Mouse (Mus musculus) embryo, embryonic 9.5 days (tissue): ENCODE measurements at regions not wholly inside any gene's neighbourhood (a gene's known extent, or its start where the extent isn't known, plus 50 kb on each side); places are given as distances from the start of the nearest gene placed in this dataset.

Source experiments
- DNase-seq: peaks from one replicate; pipeline ENCODE4 v3.0.0-alpha.2; 2017; ENCODE audit errors: extremely low spot score

DNA sequence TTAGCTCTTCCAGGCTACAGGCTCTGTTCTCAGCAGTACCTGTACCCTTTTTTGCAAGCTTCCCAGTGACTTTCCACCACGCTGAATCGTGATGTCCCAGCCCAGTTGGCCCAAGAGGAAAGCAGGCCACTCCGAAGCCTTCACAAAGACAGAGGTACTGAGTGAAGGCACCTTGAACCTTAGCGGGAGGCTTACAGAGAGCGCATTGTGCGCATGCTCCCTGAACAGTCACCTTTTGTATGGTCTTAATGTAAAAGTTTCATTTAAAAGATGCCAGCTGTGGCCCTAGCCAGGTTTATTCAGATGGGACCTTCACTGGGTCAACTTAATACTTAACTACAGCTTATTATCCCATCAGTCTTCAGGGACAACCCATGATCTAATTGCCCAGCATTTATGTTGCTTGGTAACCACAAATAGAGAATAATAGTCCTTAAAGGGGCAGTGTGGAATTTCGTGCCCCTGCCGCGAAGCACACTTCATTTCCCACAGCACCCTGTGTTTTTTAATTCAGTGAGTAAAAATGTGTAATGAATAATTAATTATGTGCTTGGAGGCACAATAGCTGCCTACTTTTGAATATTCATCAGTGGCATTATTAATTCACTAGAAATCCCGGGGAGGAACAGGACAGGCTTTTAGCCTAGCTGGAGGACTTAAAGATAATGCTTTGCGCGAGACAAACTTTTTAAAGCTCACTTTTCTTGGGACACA is 111.3 kb upstream of the Vrk1 start:
- no peak for DNase-seq

DNA sequence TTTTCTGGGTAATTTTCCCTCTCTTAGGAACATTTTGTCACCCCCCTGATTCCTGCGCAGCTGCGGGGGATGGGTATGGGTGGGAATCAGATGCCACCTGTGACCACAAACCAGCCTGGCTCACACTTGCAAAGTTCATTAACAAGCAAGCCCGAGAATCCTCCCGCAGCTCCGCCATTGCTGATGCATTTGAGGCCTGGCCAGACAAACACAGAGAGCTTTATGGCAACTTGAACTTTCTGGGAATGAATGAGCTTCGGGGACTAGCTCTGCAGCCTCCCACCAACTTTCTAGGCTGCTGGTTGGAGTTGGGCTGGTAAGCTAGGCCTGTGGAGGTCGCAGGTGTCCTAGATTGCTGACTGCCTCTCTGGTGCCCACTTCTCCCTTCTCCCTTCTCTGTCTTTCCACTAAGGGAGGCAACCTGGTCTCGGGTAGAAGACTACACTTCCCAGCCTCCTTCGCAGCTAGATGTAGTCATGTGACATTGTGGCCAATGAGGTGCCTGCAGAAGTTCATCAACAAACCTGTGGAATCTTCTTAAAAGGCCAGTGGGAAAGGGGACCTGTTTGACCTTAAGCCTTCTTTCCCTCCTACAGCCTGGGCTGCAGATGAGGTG is 110.6 kb upstream of the Vrk1 start:
- no peak for DNase-seq

DNA sequence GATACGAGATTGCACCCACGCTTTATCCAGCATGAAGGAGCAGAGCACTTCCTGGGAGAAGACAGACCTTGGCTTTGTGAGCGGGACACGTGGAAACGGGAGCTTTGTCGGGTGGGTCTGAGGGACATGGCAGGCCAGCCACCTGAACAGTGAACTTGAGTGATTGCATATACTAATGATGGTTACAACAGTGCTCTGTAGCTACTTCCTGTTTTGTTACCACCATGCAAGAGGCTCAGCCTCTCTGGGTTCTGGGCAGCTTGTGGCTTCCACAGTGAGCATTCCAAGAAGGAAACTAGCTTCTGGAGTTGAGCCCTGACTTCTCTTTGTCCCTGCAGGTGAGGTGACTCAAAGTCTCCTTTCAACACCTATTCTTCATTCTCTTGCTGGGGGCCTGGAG is 109.5 kb upstream of the Vrk1 start:
- no peak for DNase-seq

DNA sequence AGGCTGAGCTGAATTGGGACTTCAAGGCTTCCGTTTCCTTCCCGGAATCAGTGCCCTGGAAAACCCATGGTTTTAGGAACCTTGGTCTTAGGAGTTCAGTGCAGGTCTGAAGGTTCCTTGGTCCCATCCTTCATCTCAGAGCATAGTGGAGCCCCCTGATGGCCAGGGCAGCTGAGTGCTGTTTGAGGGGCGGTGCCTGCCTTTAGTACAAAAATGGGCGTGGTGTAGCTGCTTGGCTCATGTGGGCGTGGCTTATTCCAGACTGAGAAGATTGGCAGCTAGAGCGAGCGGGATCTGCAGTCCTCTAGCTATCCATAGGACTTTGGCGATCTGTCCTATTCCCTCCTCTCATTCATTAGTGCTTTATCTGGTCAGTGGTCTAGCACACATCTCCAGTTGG is 107.0 kb upstream of the Vrk1 start:
- no peak for DNase-seq

DNA sequence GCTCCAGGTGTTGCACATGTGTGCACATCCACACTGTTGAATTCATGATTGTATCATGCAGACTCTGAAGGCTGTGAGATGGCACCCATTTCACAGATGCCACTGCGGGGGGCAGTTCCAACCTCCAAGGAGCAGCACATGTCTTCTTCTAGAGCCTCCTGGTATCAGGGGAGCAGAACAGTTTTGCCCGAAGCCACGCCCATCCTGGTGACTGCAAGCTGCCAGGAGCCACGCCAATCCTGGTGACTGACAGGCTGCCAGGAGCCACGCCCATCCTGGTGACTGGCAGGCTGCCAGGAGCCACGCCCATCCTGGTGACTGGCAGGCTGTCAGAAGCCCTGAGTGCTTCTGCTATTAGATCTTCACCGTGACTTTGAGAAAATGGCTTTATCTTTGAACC is 103.4 kb upstream of the Vrk1 start:
- no peak for DNase-seq

DNA sequence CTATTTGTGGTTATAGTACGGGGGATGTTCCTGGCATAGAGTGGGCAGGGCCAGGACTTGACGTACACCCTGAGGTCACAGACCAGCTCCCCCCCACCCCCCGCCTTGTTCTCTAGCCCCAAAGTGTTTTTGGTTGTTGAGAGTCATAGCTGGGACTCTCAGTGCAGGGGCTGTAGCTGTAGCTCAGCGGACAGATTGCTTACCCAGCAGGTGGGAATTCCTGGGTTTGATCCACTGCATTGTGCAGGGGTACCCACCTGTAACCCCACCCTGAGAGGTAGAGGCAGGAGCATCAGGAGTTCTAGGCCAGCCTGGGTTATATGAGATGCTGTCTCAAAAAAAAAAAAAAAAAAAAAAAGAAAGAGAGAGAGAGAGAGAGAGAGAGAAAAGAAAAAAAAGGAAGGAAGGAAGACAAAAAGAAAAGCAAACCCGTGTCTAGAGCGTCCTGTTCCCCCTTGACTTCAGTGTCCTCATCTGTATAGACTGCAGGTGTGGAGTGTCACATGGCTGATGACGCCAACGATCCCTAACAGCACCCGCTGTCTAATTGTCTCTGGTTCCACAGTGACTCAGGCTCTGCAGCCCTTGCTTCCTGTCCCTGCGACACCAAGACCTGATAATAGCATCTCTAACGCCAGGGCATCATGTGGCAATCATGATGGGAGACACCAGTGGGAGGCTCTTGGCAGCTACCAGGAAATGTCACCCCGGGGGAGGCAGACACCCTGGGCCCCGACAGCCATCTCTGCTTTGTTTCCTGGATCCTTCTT is 102.0 kb upstream of the Vrk1 start:
- DNase-seq = no peak

DNA sequence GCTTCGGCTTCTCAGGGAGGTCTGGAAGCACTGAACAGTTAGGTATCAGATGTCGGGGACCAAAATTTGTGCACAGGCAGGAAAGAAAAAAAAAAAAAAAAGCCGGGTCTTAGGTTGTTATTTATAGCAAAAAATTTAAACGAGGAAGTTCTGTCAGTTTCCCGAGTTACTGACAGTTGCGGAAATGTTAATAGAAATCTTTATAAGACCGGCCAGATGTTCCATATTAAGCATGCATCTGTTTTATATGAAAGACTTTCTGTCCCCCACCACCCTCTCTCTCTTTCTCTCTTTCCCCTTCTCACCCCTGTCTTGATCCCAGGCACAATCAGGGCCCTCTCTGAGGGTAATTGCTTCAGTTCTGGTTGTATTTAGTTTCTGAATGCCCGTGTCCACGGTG is 98.5 kb upstream of the Vrk1 start:
- DNase-seq = no peak

DNA sequence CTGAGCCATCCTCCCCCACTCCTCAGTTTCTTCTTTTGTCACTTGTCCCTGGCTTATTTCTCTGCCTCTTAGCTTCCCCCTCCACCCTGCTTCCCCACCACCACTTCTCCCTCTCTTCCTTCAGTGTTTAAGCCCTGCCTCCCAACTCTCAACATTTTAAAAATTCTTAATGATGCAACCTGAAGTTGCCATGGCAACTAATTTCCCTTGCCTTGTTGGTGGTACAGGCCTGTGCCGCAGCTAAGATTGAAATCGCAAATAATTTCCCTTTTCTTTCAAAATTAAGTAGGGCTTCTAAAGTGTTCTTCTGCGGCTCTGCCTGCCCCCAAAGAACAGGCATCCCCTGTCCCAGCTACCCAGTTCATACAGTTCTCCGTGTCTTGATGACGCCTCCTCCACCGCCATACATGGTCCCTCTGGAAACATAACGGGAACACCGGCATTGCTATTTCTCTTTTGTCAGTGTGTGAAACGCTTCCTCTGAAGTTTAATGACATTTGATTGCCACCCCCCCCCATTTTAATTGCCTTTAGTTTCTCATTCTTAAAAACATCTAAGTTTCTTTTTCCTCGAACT is 92.6 kb upstream of the Vrk1 start:
- no peak for DNase-seq

DNA sequence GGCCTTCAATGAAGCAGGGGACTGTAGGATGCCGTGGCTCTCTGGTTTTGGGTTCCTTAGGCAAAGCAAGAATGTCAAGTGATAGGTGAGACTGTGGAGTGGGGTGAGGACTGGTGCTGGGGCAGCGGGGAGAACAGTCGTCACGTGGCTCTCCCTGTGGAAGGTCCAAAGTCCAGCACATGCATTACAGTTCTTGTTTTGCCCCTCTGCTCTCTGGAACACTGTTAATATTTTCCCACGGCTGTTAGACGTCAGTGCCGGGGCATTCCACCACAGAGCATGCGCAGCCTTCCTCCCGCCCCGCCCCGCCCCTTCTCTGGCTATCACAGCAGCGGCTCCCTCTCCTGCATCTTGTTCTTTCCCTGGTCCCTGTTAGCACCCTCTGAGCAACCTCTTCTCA is 91.3 kb upstream of the Vrk1 start:
- DNase-seq = no peak

DNA sequence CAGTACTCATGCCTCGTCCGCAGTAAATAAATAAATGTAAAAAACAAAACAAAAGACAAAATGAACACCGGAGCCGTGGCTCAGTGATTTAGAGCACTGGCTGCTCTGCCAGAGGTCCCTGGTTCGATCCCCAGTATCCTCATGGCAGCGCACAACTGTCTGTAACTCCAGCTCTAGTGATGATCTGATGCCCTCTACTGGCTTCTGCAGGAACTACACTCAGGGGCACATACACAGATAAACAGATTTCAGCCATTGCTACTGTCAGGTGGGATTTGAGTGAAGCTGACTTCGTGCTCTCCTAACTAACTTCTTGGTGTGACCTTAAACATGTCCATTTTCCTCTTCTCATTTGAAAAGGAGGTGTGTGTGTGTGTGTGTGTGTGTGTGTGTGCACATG is 82.8 kb upstream of the Vrk1 start:
- DNase-seq = no peak

DNA sequence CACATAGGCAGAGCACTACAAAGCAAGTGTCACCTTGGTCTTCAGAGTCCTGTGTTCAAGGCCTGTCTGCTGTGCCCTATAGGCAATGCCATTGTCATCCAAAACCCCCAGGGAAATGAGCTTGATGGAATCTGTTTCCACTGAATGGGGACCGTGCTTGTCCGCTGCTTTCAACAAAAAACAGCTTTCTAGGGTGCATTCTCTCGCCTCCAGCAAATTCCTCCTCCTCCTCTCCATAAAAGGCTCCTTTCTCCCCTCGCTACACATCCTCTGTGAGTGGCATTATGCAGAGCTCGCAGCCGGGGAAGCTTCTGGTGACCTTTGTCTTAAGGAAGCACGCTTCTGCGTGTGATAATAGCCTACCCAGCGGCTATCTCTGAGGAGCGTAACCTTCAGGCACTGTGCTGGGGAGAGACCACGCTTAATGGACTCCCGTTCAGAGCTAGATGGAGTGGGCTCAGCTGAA is 80.5 kb upstream of the Vrk1 start:
- peak; percentile 33 for DNase-seq

DNA sequence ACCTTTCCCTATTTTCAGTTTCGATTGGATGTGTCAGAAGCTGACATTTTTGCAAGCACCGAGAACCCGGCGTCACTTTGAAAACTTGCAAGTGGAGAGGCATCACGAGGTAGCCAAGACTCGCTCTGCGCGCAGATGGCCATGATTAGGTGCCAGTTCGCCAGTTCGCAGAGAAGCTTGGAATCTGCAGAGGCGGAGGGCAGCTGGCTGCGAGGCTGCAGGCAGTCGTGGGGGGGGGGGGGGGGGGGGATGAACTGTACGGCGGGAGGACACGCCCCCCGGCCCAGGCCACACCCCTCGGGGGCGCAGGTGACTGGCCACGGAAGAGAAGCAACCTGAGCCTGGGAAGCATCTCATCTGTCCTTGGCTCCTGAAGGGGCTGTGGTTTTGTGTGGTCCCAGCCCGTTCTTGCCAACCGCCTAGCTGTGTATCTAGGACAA is 74.6 kb upstream of the Vrk1 start:
- DNase-seq = peak; percentile 53

DNA sequence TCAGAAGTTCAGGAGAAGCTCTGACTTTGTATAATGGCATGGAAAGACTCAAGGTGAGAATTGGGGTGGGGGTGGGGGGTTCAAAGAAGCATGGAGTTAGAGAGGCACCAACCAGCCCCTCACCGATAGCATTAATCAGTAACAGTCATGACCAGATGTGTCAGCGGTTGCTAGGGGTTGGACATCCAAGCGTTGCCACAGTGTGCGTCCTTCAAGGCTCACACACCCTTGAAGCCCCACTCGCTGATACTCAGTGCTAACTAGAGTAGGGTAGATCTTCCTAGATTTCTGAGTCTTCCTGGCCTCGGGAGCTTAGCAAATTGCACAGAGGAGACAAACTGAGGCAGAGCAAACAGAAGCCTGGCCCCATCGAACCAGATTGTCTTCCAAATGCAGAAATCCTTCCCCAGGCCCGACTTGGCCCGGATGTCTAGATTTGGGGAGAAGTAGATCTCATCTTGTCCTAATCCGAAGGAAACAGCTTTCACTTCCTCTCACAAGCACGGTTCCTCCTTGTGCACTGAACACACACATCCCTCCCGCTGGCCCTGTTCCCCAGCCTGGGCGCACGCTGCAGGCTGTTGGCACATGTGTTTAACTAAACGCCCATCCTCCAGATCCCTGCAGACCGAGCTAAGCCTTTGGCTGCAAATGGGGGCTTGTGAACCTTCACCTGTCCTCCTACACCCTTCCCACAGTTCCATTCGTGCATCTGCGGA is 73.1 kb upstream of the Vrk1 start:
- DNase-seq = no peak

DNA sequence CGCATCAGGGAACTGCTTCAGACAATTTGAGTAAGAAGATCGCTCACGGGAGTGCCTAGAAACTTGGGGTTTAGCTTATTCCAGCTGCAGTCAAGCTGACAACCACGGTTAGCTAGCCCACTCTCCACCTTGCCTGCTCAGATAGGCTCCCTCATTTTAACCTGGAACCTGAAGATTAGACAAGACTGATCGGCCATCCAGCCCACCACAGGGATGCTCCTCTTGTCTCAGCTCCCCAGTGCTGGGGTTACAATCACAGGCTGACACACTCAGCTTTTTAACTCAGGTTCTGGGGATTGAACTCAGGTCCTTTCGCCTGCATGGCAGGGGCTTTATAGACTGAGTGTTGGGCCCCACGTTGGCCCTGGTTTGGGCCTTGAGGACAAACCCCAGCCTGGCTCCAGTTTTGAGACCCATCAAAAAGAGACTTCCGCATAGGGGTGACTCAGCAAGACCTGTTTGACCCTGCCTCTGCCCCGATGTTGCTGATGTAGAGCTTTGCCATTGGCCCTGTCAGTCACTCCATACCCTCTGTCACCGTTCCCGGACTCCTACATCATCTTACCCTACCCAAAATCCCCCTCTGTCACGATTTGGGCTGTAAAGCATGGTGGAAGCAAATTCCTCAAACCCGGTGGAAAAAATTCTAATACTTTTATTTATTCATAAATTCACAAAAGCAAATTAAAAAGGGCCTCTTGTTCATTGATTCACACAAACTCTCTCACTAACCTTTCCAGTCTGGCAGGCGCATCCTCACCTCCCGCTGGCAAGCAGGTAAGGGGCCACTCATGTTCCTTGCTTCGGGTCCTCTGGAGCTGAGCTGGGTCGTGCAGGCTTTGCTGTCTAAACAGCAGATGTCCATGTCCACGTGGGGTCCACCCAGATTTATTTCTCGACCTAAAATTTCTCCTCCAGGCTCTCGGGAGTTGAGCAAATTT is 67.6 kb upstream of the Vrk1 start:
- no peak for DNase-seq

DNA sequence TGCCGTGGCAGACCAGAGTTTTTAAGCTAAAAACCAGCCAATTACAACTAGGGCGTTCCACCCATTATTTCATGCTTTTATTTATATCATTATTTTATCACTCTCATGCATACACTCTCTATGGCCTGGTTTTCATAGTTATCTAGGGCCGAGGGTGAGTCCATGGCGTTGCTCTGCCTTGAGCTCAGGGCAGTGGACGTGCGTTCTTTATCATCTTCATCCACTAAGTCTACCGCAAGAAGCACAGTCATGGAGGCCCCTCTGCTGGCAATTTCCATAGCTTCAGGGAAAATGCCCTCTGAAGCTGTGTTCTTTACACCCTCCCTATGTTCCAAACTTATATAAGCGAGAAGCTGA is 67.0 kb upstream of the Vrk1 start:
- DNase-seq = no peak

DNA sequence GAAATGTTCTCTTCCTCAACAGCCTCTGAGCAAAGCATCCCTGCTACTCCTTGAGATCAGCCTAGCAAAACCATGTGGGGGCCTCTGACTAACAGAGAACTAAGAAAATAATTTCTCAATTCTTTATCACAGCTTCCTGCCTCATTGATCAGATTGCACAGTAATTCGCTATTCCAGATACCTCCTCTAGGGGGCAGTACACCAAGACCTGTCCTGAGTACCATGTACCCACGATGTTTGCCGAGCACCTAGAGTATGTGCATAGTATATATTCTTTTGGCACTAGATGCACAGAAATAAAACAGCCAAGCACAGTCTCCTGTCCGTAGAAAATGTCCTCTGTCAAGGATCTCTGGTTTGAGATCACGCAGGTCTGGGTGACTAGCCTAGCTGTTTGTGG is 62.7 kb upstream of the Vrk1 start:
- DNase-seq = no peak

DNA sequence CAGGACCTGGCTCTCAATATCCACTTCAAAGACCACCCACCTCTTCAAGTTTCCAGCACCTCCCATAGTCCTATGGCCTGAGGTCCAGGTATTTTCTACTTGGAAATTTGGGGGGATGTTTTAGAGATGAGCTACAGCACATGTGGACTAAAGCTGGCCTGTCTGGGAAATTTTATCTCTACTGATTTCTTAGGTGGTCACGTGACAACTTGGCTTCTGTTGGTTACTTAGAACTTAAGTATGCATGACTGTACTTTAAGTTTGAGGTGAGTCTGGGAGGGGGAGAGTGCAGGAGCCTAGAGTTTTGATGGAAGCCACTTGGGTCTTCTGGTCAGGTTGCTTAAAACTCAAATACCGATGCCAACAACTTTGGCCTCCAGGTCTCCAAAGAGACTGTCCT is 61.7 kb upstream of the Vrk1 start:
- DNase-seq = no peak

DNA sequence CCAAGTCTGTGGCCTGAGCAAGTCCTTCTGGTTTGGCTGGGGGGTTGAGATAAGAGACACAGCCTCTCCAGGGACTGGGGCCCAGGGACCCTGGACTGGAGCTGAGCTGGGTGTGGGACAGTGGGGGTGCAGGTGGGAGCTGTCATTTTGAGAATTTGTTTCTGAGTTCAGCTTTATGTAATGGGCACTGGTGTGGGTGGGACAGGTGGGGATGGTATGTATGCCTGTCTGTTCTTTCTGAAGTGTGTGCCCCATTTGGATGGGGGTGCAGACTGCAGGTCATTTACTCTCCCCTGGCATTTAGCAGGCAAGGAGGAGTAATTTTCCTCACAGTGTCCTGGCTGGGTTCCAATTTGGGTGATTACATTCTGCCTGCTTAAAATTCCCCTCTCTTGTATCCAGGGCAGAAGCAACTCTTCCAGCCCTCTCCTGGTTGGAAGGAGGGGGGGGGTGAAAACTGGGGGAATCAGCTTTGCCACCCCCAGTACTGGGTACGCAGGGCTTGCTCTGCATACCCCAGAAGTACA is 54.2 kb upstream of the Vrk1 start:
- DNase-seq = no peak

DNA sequence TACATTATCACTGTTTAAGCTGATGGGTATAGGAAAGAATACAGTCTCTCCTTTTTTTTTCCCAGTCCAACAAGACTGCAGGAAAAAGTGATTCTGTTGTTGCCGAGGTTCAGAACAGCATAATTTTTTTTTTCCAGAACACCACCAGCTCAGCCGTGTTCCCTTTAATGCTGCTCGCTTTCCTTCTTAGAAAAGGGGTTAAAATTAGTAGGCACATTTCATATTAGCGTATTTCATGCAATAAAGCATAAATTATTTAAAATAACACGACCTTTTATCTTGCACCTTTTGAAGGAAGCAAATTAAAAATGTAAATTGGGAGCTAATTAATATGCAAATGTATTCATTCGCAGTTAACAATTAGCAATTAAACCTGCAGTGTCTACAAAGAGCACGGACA is 50.3 kb upstream of the Vrk1 start:
- no peak for DNase-seq
